Mouse (Mus musculus) liver, embryonic 14.5 days (tissue): Measurements from ENCODE around the gene Omp.

Experiments used
- CTCF ChIP-seq: IDR thresholded peaks from 2 replicates; pipeline ENCODE4 v1.5.1; 2016; ENCODE audit warnings: antibody characterized with exemption, low read depth, control low read depth
- EP300 ChIP-seq: IDR thresholded peaks from 2 replicates; pipeline ENCODE4 v1.6.1; 2016; ENCODE audit warnings: antibody characterized with exemption, low read depth

- TF ChIP-seq CTCF (no peak), EP300 (no peak)
Measured at GRCm38 (mm10) chr7:98177071-98177485, 31.8 kb upstream of the Omp start.
